ENCODE assay signal across 21 mouse cellular contexts in the genomic region with DNA sequence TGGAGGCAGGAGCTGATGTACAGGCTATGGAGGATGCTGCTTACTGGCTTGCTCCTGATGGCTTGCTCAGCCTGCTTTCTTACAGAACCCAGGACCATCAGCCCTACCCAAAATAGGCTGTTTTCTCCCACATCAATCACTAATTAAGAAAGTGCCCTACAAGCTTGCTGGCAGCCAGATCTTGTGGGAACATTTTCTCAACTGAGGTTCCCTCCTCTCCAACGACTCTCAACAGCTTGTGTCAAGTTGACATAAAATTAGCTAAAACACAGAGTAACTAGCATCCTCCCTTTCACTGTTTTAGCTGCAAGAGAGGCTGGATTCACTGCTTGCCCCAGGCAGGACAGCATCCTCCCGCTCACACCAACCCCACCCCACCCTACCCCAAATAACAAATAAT.
"Had no signal": no experiment of that assay in that cellular context is flagged by ENCODE, and none has a peak within 500 bp of the region (broad histone marks: within the 10 kb centered on the region; RNA-seq: fewer than 3 reads in every experiment).

No protein-coding gene starts in this region.

- ATAC-seq: hindbrain, embryonic 16.5 days; hindbrain, postnatal 0 days; inflammation-experienced regulatory T-cells, adult 6 months; intestine, embryonic 15.5 days; intestine, embryonic 16.5 days; intestine, postnatal 0 days had no signal

- DNase-seq: heart, postnatal 10 days; heart, postnatal 14 days; heart, postnatal 36 days; heart, postnatal 4 days; kidney, adult 11 months; kidney, adult 18-20 months; kidney, adult 2 months; kidney, adult 8-10 months; kidney, adult 9 months; kidney, postnatal 10 days; kidney, postnatal 25 days; kidney, postnatal 36 days; kidney, postnatal 4 days; layer of hippocampus, adult 9-11 months; layer of hippocampus, postnatal 36 days had no signal
